Mouse (Mus musculus) erythroblast, embryonic 14.5 days (primary cell): ENCODE data around the gene Dlg2. TPM values are rescaled to one million over a fixed set of nuclear protein-coding genes. Genes with fewer than 3 reads are reported as not detected.

Experiments
- H3K27me3 ChIP-seq: 2 replicates; pipeline ENCODE4 v1.6.1; 2012; ENCODE audit warnings: inconsistent platforms; ENCODE audit not compliant: control insufficient read depth
- H3K36me3 ChIP-seq: 2 replicates; pipeline ENCODE4 v1.6.1; 2012; ENCODE audit warnings: mild to moderate bottlenecking, inconsistent platforms; ENCODE audit not compliant: control insufficient read depth
- H3K4me1 ChIP-seq: 2 replicates; pipeline ENCODE4 v1.6.1; 2012; ENCODE audit warnings: inconsistent platforms; ENCODE audit not compliant: control insufficient read depth
- H3K4me3 ChIP-seq: replicated peaks from 2 replicates; pipeline ENCODE3; 2012; ENCODE audit warnings: moderate library complexity, mild to moderate bottlenecking, inconsistent platforms
- H3K9me3 ChIP-seq: 2 replicates; pipeline ENCODE4 v1.6.1; 2012; ENCODE audit warnings: low read length, inconsistent platforms, mixed read lengths; ENCODE audit not compliant: control insufficient read depth
- GATA1 ChIP-seq: IDR thresholded peaks from 2 replicates; pipeline ENCODE4 v1.6.1; 2012; ENCODE audit warnings: low read length, inconsistent platforms, mixed read lengths
- TAL1 ChIP-seq: IDR thresholded peaks from 3 replicates; pipeline ENCODE4 v1.6.1; 2012; ENCODE audit warnings: low read length, inconsistent platforms, mixed read lengths
- polyA plus RNA-seq: library from polyadenylated mRNA; stranded (reverse); fragments of >175 nt; gene quantifications from 2 replicates; pipeline ENCODE4 v1.2.3, GENCODE M21; 2012

The Dlg2 gene
- polyA plus RNA-seq, 1 experiment, result not detected

DNA sequence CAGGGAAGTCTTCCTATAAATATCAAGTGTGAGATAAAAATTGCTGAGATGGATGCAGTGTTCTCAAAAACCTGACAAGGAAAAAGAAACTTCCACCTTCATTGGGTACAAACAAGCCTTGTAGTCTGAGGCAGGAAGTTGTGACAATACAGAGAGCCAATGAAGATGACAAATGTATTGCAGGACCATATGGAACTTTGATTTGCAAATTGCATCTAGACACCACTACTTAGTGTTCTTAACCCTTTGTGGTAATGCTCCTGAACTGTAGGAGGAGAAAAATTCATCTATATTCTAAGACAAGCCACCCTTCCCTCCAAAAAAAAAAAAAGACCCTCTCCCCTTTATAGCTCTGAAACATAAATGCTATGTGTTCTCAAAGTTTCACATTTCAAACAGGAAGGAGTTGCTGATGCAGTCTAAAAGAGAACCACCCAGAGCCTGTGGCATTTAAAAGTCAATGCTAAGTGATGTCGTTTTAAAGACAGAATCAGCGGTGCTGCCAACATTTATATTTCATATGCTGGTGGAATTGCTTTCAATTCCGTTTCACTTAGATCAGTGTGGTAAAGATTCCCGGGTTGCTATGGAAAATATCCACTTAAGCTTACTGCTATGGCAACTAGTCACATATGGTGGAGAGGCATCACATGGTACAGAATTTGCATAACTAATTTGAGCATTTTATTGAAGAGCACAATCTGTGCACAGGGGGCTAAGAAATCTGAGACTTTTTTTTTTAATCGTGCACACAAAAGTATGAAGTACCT, 731.8 kb downstream of the Dlg2 start:
- TF ChIP-seq TAL1 (no peak), GATA1 (no peak)
- Histone ChIP-seq H3K36me3 (no peaks in the 10 kb centered on the region), H3K9me3 (no peaks in the 10 kb centered on the region)

GRCm38 (mm10) chr7:91208973-91209372, 732.5 kb downstream of the Dlg2 start:
- Histone ChIP-seq H3K4me3 (no peak overlapping the region), H3K27me3 (no peaks in the 10 kb centered on the region), H3K4me1 (no peaks in the 10 kb centered on the region), H3K36me3 (no peaks in the 10 kb centered on the region), H3K9me3 (no peaks in the 10 kb centered on the region)
- no peak for TF ChIP-seq GATA1
- no peak for TF ChIP-seq TAL1

More for the DNA sequence above, 731.8 kb downstream of the Dlg2 start:
- Histone ChIP-seq H3K4me1 (no peaks in the 10 kb centered on the region), H3K27me3 (no peaks in the 10 kb centered on the region), H3K4me3 (no peak overlapping the region)

DNA sequence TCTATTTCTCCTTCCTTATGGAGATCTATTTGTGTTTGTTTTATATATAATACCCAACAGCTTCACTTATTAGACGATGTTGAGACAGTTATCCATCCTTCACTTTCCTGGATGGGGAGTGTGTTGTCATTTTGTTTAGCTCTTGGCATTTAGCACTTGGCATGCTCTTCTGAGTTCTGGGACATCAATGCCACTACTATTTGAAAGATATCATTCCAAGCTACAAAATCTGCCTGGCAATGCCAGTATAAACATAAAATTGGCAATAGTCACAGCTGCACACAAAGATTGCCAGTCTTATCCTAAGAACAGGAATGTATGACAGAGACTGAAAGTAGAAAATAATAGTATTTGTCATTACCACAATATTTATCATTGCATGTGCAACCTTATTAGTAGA, 735.8 kb downstream of the Dlg2 start:
- H3K4me1 ChIP-seq, result no peaks in the 10 kb centered on the region
- no peaks in the 10 kb centered on the region for H3K36me3 ChIP-seq
- TF ChIP-seq TAL1 (no peak), GATA1 (no peak)

DNA sequence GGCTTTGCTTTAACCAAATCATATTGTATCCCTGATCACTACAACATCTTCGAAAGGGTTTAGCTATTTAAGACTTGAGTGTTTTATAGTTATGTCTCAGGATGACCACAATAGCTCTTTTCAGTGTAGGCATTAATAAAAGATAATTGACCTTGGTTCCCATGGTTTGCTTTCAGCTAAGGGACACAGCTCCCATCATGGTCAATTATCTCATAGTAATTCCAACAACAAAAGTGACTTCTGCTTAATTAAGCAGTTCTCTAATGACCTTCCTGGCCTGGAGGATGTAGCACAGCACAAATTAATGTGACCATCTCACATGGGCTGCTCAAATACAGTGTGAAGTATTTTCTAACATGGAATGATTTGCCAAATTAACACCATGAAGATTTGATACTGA, 738.4 kb downstream of the Dlg2 start:
- Histone ChIP-seq H3K27me3 (no peaks in the 10 kb centered on the region), H3K36me3 (no peaks in the 10 kb centered on the region), H3K4me1 (no peaks in the 10 kb centered on the region), H3K9me3 (no peaks in the 10 kb centered on the region), H3K4me3 (no peak overlapping the region)
- no peak for TF ChIP-seq TAL1
- TF ChIP-seq GATA1, result no peak

More for the DNA sequence above, 735.8 kb downstream of the Dlg2 start:
- no peaks in the 10 kb centered on the region for H3K9me3 ChIP-seq
- no peaks in the 10 kb centered on the region for H3K27me3 ChIP-seq
- no peak overlapping the region for H3K4me3 ChIP-seq

DNA sequence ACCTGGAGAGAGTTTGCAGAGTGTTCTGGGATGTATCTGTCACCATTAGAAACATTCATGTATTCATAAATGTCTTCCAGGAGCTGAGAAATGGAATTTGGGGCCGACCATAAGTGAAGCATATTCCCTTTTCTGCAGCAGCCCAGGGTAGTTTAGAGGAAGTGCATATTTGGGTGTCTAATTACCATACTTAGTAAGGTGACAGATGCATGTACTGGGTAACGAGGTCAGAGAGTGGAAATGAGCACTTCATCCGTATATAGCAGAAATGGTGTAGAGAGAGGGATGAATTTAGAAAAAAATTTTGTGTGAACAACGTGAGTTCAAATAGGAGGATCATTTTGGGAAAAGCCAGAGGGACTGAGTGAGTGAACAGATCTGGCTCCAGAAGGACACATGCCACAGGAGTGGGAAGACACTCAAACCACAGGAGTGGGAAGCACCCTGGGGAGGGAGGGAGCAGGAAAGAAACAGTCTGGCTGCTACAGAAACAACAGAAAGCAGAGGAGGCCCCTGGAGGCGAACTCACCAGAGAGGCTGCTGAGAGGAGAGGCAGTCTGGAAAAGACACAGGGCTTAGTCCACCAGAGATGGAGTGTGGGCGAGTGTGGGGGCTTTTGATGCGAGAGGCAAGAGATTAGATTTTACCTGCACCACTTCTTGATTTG, 742.0 kb downstream of the Dlg2 start:
- Histone ChIP-seq H3K4me3 (no peak overlapping the region), H3K4me1 (no peaks in the 10 kb centered on the region), H3K27me3 (no peaks in the 10 kb centered on the region), H3K9me3 (no peaks in the 10 kb centered on the region), H3K36me3 (no peaks in the 10 kb centered on the region)
- TF ChIP-seq TAL1, result no peak
- no peak for TF ChIP-seq GATA1

DNA sequence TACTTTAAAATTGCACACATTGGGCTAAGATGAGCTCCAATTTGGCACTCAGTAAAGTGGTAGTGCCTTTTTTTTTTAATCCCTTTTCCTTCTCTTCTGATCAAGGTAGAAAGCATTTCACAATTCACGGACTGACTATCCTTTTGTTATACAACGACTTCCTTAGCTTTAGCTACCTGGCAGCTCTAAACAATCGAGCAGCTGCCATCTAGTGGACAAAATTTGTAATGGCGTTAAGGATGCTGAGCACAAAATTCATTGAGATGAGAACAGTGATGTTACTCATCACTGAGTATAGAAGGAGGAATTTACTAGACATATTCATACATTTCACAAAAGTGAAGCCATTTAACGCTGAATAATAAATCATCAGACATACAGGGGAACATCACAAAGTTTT, 750.0 kb downstream of the Dlg2 start:
- Histone ChIP-seq H3K27me3 (no peaks in the 10 kb centered on the region), H3K4me3 (no peak overlapping the region), H3K36me3 (no peaks in the 10 kb centered on the region), H3K4me1 (no peaks in the 10 kb centered on the region), H3K9me3 (no peaks in the 10 kb centered on the region)
- TF ChIP-seq GATA1 (no peak), TAL1 (no peak)

DNA sequence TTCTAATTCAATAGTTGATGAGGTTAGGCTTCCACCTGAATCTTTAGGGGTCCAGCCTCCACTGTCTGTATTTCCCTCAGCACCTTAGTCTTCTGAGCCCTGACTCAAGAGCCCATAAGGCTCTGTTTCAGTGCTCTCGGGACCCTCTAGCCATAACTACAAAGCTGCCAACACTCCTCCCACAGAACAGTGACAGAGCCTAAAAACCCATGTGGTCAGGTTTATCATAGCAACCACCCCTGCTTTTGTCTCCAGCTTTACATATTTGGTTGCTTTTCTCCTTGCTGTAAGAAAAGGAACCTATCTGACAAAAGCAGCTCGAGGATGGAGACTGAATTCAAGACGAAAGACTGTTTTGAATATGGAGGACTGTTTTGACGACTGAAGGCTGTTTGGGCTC, 765.2 kb downstream of the Dlg2 start:
- no peaks in the 10 kb centered on the region for H3K36me3 ChIP-seq

DNA sequence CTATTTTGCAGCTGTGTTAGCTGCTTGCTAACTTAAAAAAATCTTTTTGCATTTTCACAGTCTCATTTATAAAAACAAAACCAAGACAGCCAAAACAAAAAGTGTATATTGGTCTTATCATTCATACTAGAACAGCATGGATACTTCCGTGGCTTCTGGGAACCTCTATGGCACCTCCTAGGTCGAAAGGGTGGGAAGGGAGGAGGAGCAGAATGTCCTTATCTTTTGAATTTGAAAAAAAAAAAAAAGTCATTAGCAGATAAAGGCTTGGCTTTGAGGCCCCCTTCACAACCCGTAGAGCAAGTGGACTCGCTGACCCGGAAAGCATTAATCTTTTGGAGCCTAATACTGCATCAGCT, 785.2 kb downstream of the Dlg2 start:
- Histone ChIP-seq H3K4me3 (no peak overlapping the region), H3K9me3 (no peaks in the 10 kb centered on the region)

More for the DNA sequence above, 765.2 kb downstream of the Dlg2 start:
- TF ChIP-seq GATA1 (no peak), TAL1 (no peak)
- Histone ChIP-seq H3K4me3 (no peak overlapping the region), H3K9me3 (no peaks in the 10 kb centered on the region), H3K27me3 (no peaks in the 10 kb centered on the region), H3K4me1 (no peaks in the 10 kb centered on the region)

DNA sequence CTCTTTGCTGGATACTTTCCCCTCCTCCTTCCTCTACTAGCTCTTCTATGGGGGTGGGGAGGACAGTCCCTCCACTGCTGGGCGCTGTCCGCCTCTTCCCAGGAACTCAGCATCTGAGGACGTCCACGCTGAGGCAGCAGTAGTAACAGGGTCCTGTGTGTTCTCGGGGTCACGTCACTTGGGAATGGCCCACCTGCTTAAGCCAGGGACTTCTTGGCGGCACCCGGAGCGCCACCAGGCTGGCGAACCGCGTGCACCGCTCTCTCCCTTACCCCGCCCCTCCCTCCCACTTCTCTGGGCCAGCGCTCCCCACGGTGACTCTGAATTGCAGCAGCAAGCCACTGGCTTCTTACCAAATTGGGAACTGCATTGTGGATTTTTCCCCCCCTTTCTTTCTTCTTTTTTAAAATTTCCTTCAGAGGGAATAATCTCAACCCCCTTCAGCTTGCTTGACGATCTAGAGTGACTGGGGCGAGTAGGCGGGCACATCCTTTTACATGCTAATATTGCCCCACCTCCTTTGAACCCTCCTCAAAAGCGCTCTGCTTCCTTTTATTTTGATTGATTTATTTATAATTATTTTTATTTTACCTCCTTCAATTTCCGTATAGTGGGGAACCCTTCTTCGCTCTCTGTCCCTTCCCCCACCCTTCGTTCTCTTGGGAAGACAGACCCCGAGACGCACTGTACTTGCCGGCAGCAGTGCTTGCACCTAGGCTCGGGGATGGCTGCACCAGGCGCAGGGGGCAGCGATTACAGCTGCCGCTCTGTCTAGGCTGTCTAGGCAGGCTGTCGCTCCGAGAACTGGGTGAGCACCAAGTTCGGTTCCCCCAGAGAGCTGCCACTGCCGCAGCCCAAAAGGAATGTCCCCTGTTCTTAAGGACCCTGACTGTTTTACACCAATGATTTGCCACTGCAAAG, 785.8 kb downstream of the Dlg2 start:
- Histone ChIP-seq H3K27me3 (peaks cover 10% of the 10 kb centered on the region), H3K36me3 (no peaks in the 10 kb centered on the region), H3K4me3 (no peak overlapping the region), H3K9me3 (no peaks in the 10 kb centered on the region), H3K4me1 (no peaks in the 10 kb centered on the region; the same call in 1 of the 2 replicates)
- TF ChIP-seq TAL1 (no peak), GATA1 (no peak)

More for the DNA sequence above, 785.2 kb downstream of the Dlg2 start:
- peaks cover 10% of the 10 kb centered on the region for H3K27me3 ChIP-seq
- TF ChIP-seq GATA1 (no peak), TAL1 (no peak)
- H3K36me3 ChIP-seq, result no peaks in the 10 kb centered on the region
- H3K4me1 ChIP-seq, result no peaks in the 10 kb centered on the region; the same call in 1 of the 2 replicates
